Mouse (Mus musculus): ENCODE measurements at regions not wholly inside any gene's neighbourhood (a gene's known extent, or its start where the extent isn't known, plus 50 kb on each side); places are given as distances from the start of the nearest gene placed in this dataset.

DNA sequence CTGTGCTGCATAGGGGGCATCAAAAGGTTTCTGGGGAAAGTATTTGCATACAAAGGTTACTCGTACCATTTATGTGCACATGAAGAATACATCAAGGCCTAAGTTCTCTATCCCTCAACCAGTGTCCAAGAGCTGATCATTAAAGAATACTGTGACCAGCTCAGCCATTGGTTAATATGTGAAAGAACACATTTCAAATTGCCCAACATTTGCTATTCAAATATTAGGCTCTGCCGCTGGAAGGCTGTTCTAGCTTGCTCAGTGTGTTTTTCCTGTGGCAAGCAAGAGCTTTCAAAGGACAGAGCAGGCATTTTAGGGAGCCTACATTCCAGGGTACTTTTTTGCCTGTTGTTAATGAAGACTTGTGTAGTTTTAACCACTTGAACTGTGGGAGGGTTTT, 220.8 kb downstream of the Ahr start:
- no peak for DNase-seq

DNA sequence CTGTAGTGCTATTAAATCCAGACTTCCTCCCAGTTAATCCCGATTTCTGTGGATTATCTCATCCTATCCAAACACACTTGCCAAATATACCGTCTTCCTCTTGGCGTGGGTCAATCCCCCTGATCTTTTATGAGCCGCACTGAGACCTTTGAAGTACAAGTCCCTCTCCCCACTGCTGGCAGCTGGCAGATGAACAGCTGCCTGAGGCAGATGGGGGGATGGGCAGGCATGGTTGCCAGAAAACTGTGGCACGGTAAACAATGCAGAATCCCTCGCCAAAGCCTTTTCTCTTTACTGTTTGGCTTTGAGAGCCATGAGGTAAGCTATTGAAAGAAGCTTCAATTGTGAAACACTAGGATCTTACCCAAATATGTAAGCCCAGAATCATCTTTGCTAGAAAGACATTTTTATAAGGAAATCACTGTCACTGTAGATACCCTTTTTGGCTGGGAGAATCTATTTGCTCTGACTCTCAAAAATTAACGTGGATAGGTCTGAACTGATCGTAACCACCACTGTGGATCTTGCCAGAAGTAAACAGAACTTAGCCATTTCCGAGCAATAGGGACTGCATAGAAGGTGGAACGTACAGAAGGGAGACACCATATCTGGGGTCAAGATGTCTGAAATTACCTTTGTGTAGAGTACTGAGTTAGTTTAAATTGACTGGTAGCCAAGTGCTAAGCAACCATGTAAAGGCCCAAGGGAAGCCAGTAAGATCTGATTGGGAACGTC, 221.5 kb downstream of the Ahr start:
- DNase-seq, result no peak

GRCm38 (mm10) chr12:35308537-35308936, 226.3 kb downstream of the Ahr start:
- DNase-seq, result no peak

GRCm38 (mm10) chr12:35303764-35304717, 230.8 kb downstream of the Ahr start:
- no peak for DNase-seq

- no peak for DNase-seq
Observed at GRCm38 (mm10) chr12:35303188-35303587, 231.7 kb downstream of the Ahr start.

DNA sequence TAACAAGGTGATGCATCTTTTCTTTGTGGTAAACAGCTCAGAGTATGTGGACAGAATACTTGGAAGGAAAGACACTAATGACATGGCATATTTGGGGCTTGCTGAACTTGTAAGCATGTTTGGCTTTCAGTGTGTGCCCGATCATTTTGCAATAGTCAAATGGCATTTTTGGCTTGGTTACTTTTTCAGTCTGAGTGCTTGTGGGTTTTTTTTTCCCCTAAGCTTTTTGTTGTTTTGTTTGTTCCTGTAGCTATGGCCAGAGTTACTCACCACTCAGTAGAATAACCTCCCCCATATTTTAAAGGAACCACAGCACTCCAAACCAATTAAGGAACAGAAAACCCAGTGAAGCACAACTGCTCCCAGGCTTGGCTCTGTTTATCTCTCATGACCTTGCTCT, 240.2 kb downstream of the Ahr start:
- no peak for DNase-seq

GRCm38 (mm10) chr12:35293566-35293965, 241.3 kb downstream of the Ahr start:
- no peak for DNase-seq

DNA sequence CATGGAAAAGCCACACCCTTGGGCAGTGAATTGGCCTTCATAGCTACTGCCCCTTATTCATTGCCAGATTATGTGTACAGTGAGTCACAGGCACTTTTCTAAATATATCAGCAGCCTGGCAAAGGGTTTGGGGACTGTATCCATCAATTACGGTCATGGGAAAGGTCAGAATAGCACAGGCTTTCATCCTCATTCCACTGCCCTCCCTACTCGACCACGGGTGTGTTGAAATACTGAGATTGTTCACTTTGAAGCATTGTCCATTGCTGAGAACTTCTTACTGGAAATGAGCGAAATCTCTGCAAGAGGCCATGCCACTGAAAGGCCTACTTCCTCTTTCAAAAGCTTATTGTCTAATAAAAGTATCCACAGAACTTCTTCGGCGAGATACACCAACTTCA, 242.9 kb downstream of the Ahr start:
- no peak for DNase-seq

DNA sequence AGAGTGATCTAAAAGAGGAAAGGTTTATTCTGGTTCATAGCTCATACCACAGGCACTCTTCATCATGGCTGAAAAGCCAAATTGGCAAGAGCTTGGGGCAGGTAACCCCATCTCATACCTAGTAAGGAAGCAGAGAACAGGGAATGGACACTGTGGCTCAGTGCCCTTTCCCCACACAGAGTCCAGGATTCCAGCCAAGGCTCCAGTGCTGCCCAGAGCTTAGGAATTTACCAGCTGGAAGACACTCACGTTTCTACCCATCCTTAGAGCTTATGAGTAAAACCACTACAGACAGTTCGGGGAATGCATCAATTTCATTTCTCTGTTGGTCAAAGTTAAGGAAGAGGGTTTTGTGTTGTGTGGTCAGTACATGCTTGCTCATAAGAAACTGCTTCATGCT, 241.0 kb downstream of the Snx13 start:
- DNase-seq, result no peak

- DNase-seq, result no peak
Observed at GRCm38 (mm10) chr12:35287570-35287969, 240.6 kb downstream of the Snx13 start.

DNA sequence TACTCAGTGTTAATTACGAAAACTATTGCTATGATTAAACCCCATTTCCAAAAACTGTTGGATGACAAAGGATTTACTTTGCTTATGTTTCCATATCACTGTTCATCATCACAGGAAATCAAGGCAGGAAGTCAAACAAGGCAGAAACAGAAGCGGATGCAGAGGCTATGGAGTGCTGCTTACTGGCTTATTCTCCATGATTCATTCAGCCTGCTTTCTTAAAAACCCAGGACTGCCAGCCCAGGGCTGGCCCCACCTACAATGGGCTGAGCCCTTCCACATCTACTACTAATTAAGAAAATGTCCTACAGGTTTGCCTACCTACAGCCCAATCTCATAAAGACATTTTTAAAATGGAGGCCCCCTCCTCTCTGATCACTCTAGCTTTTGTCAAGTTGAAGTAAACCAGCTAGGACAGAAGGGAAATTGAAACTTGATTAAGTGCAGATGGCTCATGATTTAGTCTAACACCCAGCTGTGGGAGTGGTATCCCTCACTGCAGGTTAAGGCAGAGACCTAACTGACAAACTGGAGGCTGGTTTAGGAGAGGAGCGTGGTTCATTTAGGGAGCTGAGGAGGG, 240.1 kb downstream of the Snx13 start:
- DNase-seq, result no peak

DNA sequence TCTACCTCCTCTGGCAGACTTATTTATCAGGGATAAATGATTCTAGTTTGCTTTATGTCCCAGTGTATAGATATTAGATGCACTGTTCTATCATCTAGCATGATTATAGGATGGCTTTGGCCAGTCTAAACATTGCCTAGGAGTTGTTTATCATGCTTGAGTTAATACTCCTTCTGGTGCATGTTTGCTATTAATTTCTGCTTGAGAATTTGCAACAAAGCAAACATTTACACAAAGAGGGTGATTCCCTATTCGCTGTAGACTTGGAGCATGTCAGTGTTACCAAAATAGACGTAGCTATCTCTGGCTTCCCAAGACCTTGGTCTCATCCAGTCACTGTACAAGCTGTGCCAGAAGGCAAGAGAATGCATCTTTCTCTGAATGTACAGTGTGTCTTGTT, 237.4 kb downstream of the Snx13 start:
- DNase-seq, result no peak

DNA sequence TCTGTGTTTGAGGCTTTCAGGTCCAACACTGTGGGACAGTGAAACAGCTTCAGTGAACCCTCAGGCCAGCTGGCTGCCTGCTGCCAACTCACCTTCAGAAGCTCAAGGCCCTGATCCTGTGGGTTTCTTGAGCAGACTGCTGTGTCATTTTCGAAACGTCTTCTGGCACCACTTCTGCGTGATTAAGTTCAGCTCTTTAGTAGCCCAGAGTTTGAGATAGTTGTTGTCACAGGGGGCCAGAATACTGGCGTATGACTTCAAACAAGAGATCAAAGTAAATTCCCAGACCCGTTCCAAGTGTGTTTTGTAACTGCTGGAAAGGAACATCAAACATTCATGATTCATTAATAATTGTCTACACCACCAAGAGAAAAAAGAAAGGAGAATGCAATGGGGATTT, 236.9 kb downstream of the Snx13 start:
- DNase-seq, result no peak

DNA sequence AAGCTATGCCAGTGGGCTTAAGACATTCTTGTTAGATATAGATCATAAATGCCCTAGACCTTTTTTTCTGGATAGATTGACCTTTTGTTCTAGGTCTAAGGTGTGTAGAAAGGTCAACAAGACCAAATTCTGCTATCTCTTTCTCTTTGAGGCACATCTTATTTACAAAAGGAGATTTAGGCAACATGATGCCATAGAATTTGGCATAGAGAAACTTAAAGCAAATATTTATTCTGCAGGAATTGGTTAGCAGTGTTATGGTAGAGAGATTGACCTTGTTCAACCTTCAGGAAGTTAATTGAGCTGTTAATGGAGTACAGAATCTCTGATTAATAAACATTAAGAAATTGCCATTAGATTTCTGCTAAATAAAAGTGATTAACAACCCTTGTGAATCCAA, 236.4 kb downstream of the Snx13 start:
- DNase-seq, result no peak

DNA sequence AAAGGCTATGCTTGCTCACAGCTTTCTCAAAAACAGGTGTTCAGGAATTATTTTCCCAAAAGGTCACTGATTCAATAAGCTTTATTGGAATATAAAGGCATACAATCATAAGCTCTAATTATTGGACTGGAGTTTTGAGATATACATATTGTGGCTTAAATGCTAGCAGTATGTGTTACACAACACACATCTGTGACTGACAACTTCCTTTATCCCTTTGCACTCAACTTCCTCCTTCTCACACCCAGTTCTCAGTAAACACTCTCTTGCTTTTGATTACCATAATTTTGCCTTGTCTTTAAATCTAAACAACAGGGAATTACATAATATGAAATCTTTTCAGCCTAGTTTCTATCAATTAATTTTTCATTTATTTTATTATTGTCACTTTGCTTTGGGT, 222.5 kb downstream of the Snx13 start:
- no peak for DNase-seq

GRCm38 (mm10) chr12:35268006-35268405, 221.0 kb downstream of the Snx13 start:
- no peak for DNase-seq

GRCm38 (mm10) chr12:35267023-35267654, 220.2 kb downstream of the Snx13 start:
- no peak for DNase-seq

- no peak for DNase-seq
Observed at GRCm38 (mm10) chr12:35259781-35260180, 212.8 kb downstream of the Snx13 start.

GRCm38 (mm10) chr12:35255723-35256401, 208.9 kb downstream of the Snx13 start:
- DNase-seq, result no peak

GRCm38 (mm10) chr12:35248476-35248875, 201.5 kb downstream of the Snx13 start:
- no peak for DNase-seq

DNA sequence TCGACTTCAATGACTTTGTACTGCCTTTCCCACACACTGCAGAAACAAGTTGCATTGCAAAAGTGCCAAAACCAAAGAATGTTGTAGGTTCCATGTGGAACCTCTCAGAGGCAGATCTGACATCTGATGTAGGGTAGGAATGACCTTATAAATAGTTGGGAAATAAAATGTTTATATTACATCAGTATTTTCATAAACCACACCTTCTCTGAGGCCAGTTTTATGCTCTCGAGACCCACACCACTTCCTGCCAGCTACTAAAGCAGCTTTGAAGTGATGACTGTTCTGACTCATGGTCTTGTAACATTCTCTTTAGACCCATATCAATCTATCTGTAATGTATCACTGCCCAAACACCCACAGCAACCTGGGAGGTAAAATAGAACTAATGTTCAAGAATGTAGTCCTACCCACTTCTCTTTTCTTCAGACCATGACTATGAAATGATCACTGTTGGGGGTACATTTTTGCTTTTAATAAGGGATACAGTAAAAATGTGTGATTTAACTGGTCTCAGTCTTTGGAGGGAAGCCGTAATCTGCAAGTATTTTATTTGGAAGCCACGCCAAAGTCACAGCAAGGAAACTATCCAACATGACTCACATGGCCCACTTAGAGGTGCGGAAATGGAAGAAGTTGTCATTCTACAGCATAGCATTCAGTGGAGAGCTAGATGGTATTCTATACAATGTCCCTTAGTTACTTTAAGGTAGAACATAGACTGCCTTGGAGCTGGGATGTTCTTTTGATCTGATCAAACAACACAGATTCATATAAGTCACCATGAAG, 199.4 kb downstream of the Snx13 start:
- no peak for DNase-seq

DNA sequence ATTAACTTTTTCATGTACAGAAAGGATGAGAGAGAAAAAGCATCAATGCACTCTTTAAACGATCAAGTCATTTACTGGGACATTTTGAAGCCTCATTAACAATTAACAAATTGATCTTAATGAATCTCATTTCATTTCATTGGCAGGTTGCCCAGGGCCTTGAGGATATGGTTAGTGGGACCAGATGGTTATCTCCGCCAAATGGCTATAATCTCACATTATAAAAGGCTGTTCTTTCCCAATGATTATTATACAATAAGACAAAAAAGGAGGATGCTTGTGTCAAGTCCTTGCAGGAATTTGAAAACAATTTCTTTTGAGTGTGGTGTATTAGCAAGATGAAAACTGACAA, 185.3 kb downstream of the Snx13 start:
- DNase-seq, result no peak

Data from right cerebral cortex, postnatal 25 days (tissue).